Mouse (Mus musculus): Measurements from ENCODE around the gene Spata33.

Gene Spata33

GRCm38 (mm10) chr8:123267926-123268656 is 55.5 kb downstream of the Spata33 start:
- DNase-seq (ENCODE audit: extremely low spot score, low read depth, low spot score), result no peak

GRCm38 (mm10) chr8:123271147-123271546 is 58.5 kb downstream of the Spata33 start:
- DNase-seq (ENCODE audit: extremely low spot score, low read depth, low spot score), result no peak

Measured in hindlimb bud, embryonic 11.5 days (tissue).